Mouse (Mus musculus): ENCODE measurements around the gene Zfand3. TPM values are rescaled to one million over a fixed set of nuclear protein-coding genes. Genes with fewer than 3 reads are reported as not detected.

Zfand3 gene
- polyA plus RNA-seq, 1 experiment from 2014 or later: 54.9 TPM

DNA sequence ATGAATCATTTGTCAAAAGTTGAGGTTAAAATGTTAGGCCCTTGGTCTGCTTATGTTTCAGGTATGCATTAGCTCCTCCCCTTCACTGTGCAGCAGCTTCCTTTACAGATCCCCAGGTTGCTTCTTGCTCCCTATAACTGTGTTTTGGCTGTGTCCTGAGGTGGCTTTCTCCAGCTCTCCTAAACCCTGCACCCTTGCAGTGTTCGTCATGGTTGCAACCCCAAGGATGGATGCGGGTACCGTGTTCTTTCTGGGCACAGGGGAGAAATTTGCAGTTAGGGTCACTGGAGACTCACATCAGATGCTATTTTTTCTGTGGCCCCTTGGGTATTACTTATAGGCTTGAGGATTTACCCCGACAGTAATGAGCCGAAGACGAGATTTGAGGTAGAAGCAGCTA, 175.7 kb downstream of the Zfand3 start:
- 80% methylated on average over 6 of the region's 6 CpGs for WGBS
- no peaks in the 10 kb centered on the region for H3K27me3 ChIP-seq
- H3K4me3 ChIP-seq (replicated peaks): no peak overlapping the region
- 0 out of 2 replicates have a peak, but pooled peaks cover 8% of the 10 kb centered on the region for H3K36me3 ChIP-seq
- H3K9me3 ChIP-seq (replicated peaks): no peaks in the 10 kb centered on the region
- H3K4me2 ChIP-seq (replicated peaks): no peak overlapping the region
- ATAC-seq (ENCODE audit: insufficient number of reproducible peaks, low FRiP score, low TSS enrichment, low read depth): no peak
- no peak overlapping the region for H3K27ac ChIP-seq (replicated peaks)
- H3K9ac ChIP-seq: no peak overlapping the region
- peaks cover 6% of the 10 kb centered on the region; the same call in 1 of the 2 replicates for H3K4me1 ChIP-seq

GRCm38 (mm10) chr17:30181554-30181953, 177.0 kb downstream of the Zfand3 start:
- Histone ChIP-seq H3K9me3 (replicated peaks) (no peaks in the 10 kb centered on the region), H3K4me3 (replicated peaks) (no peak overlapping the region), H3K27me3 (no peaks in the 10 kb centered on the region), H3K4me2 (replicated peaks) (no peak overlapping the region), H3K36me3 (0 out of 2 replicates have a peak, but pooled peaks cover 8% of the 10 kb centered on the region), H3K4me1 (peaks cover 6% of the 10 kb centered on the region; the same call in 1 of the 2 replicates), H3K27ac (replicated peaks) (no peak overlapping the region), H3K9ac (no peak overlapping the region)
- no peak for ATAC-seq (ENCODE audit: insufficient number of reproducible peaks, low FRiP score, low TSS enrichment, low read depth)
- WGBS: 75% methylated on average over 4 of the region's 4 CpGs

- no peaks in the 10 kb centered on the region for H3K27me3 ChIP-seq
- ATAC-seq (ENCODE audit: insufficient number of reproducible peaks, low FRiP score, low TSS enrichment, low read depth): no peak
- peaks cover 8% of the 10 kb centered on the region; the same call in 1 of the 2 replicates for H3K4me1 ChIP-seq
- 74% methylated on average over 2 of the region's 2 CpGs for WGBS
- H3K27ac ChIP-seq (replicated peaks): no peak overlapping the region
- no peak overlapping the region for H3K4me3 ChIP-seq (replicated peaks)
- no peak overlapping the region for H3K4me2 ChIP-seq (replicated peaks)
- no peaks in the 10 kb centered on the region for H3K9me3 ChIP-seq (replicated peaks)
- 0 out of 2 replicates have a peak, but pooled peaks cover 7% of the 10 kb centered on the region for H3K36me3 ChIP-seq
- H3K9ac ChIP-seq: no peak overlapping the region
These were observed 177.5 kb downstream of the Zfand3 start for GRCm38 (mm10) chr17:30182063-30182462.

DNA sequence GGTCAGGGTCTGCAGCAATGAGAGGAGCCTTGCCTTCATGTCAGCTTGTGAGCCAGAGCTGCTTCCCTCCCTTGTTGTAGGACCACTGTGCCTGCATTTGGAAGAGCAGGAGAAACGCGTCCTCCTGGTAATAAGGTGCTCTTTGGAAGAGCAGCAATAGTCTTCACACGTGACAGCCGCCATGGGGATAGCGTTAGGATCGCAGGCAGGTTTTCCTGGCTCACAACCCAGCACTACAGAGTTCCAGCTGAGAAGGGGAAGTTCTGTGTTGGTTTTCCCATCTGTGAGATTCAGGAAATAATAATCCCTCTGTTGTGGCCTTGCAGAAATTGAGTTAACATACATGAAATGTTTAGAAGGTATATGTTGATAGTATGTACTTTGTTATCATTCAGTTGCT, 179.0 kb downstream of the Zfand3 start:
- H3K27me3 ChIP-seq: no peaks in the 10 kb centered on the region
- no peak overlapping the region for H3K4me3 ChIP-seq (replicated peaks)
- H3K36me3 ChIP-seq: no peaks in the 10 kb centered on the region
- WGBS: 90% methylated on average over 6 of the region's 6 CpGs
- no peak overlapping the region for H3K27ac ChIP-seq (replicated peaks)
- no peaks in the 10 kb centered on the region for H3K9me3 ChIP-seq (replicated peaks)
- ATAC-seq (ENCODE audit: insufficient number of reproducible peaks, low FRiP score, low TSS enrichment, low read depth): no peak
- no peak overlapping the region for H3K4me2 ChIP-seq (replicated peaks)
- H3K4me1 ChIP-seq: peaks cover 15% of the 10 kb centered on the region
- H3K9ac ChIP-seq: no peak overlapping the region

DNA sequence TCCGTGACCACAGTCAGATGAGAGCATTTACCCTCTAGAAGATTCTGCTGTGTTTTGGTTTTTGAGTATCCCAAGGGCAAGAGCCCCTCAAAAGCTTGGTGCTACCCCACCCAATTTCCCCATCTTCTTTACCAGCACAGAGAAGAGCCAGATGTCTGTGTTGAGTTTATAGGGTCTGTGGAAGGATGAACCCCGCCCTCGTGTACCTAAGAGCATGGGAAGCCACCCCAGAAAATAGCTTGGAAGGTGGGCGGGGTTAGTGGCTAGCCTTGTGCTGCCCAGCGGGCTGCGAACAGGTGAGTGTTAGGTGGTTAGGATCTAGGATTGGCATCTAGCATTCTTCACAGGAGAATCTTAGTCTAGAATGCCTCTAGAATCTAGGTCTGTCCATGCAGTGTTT, 182.6 kb downstream of the Zfand3 start:
- Histone ChIP-seq H3K27me3 (no peaks in the 10 kb centered on the region), H3K27ac (replicated peaks) (no peak overlapping the region), H3K4me1 (peaks cover 23% of the 10 kb centered on the region), H3K4me3 (replicated peaks) (no peak overlapping the region), H3K4me2 (replicated peaks) (no peak overlapping the region), H3K9ac (no peak overlapping the region), H3K36me3 (no peaks in the 10 kb centered on the region), H3K9me3 (replicated peaks) (no peaks in the 10 kb centered on the region)
- no peak for ATAC-seq (ENCODE audit: insufficient number of reproducible peaks, low FRiP score, low TSS enrichment, low read depth)
- WGBS: 82% methylated on average over 6 of the region's 6 CpGs

- Histone ChIP-seq H3K4me2 (replicated peaks) (no peak overlapping the region), H3K27ac (replicated peaks) (peak overlapping the region; percentile 45; the same call in 1 of the 2 replicates), H3K9me3 (replicated peaks) (no peaks in the 10 kb centered on the region), H3K36me3 (no peaks in the 10 kb centered on the region), H3K4me1 (peaks cover 23% of the 10 kb centered on the region), H3K4me3 (replicated peaks) (no peak overlapping the region), H3K9ac (no peak overlapping the region), H3K27me3 (no peaks in the 10 kb centered on the region)
- ATAC-seq (ENCODE audit: insufficient number of reproducible peaks, low FRiP score, low TSS enrichment, low read depth): no peak
- 57% methylated on average over 5 of the region's 5 CpGs for WGBS
These were observed 183.0 kb downstream of the Zfand3 start for GRCm38 (mm10) chr17:30187581-30187980.

GRCm38 (mm10) chr17:30188031-30188981, 183.8 kb downstream of the Zfand3 start:
- ATAC-seq (ENCODE audit: insufficient number of reproducible peaks, low FRiP score, low TSS enrichment, low read depth): peak; percentile 40; the same call in 1 of the 2 replicates
- Histone ChIP-seq H3K36me3 (no peaks in the 10 kb centered on the region), H3K27ac (replicated peaks) (peak overlapping the region; percentile 45; the same call in 1 of the 2 replicates), H3K27me3 (no peaks in the 10 kb centered on the region), H3K9ac (no peak overlapping the region), H3K4me2 (replicated peaks) (no peak overlapping the region), H3K9me3 (replicated peaks) (no peaks in the 10 kb centered on the region), H3K4me1 (peaks cover 27% of the 10 kb centered on the region), H3K4me3 (replicated peaks) (no peak overlapping the region)
- WGBS: 32% methylated on average over 20 of the region's 20 CpGs

- Histone ChIP-seq H3K27ac (replicated peaks) (no peak overlapping the region), H3K9ac (no peak overlapping the region), H3K36me3 (no peaks in the 10 kb centered on the region), H3K4me1 (peaks cover 42% of the 10 kb centered on the region), H3K4me2 (replicated peaks) (no peak overlapping the region), H3K27me3 (no peaks in the 10 kb centered on the region), H3K9me3 (replicated peaks) (no peaks in the 10 kb centered on the region), H3K4me3 (replicated peaks) (no peak overlapping the region)
- ATAC-seq (ENCODE audit: insufficient number of reproducible peaks, low FRiP score, low TSS enrichment, low read depth): no peak
- WGBS: 70% methylated on average over 11 of the region's 11 CpGs
These were observed 186.6 kb downstream of the Zfand3 start for GRCm38 (mm10) chr17:30191097-30191640.

DNA sequence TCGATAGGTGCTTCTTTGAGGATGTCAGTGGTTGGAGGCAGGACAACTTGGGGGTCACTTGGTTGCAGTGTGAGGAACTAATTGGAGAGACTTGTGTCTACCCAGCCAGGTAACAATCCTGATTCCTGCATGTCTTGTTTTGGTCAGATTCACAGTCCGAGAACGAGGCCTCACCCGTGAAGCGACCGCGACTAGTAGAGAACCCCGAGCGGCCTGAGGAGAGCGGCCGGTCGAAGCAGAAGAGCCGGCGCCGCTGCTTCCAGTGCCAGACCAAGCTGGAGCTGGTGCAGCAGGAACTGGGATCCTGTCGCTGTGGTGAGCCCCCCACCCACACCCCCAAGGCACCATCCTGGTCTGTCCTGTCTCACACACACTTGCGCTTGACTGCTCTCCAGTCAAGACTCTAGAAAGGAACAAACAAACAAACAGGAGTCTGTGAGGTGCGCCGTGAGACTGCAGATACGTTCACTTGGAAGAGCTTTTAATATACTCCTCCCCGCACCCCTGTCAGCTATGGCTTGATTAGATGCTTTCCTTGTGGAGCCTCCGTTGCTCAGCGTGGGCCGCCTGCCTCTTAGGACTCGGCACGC, 188.0 kb downstream of the Zfand3 start:
- ATAC-seq (ENCODE audit: insufficient number of reproducible peaks, low FRiP score, low TSS enrichment, low read depth): no peak
- Histone ChIP-seq H3K9me3 (replicated peaks) (no peaks in the 10 kb centered on the region), H3K4me1 (peaks cover 49% of the 10 kb centered on the region), H3K4me3 (replicated peaks) (no peak overlapping the region), H3K27ac (replicated peaks) (no peak overlapping the region), H3K27me3 (no peaks in the 10 kb centered on the region), H3K36me3 (no peaks in the 10 kb centered on the region), H3K4me2 (replicated peaks) (no peak overlapping the region), H3K9ac (no peak overlapping the region)
- WGBS: 84% methylated on average over 26 of the region's 26 CpGs

DNA sequence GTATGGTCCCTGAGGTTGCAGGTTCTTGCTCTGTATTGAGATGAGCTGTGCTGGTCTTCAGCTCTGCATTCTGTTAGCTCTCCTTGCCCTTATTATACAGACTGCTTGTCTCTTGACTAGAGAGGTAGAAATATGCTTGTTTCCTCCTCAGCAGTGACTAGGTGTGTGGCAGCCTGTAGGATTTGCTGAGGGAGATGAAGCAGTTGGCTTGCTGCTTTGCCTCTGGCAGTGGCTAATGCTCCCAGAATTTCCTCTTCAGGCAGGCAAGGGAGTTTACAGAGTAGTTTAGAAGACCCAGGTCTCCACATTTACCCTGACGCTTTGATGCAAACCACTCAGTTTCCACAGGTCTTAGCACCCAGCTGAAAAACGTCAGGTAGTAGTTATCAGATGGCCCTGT, 189.1 kb downstream of the Zfand3 start:
- 59% methylated on average over 2 of the region's 2 CpGs for WGBS
- no peak overlapping the region for H3K27ac ChIP-seq (replicated peaks)

DNA sequence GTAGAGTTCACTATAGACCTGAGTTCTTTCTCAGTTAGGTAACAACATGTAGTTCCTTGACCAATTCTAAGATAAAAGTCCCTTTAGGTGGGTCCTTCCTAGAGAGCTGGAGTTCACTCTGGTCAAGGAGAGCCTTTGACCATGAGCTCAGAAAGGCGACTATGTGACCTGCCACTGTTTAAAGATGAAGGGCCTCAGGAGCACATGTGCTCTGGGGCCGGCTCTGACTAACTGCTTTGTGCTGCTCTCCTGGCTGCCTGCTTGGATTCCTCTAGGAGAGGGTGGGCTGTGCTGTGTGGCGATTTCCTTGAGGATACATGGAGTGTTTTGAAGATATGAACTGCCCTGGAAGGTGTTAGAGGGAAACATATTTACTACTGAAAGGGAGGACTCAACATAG, 189.6 kb downstream of the Zfand3 start:
- Histone ChIP-seq H3K9ac (no peak overlapping the region), H3K27ac (replicated peaks) (no peak overlapping the region), H3K27me3 (no peaks in the 10 kb centered on the region), H3K4me2 (replicated peaks) (no peak overlapping the region), H3K4me1 (peaks cover 50% of the 10 kb centered on the region), H3K4me3 (replicated peaks) (no peak overlapping the region), H3K36me3 (no peaks in the 10 kb centered on the region), H3K9me3 (replicated peaks) (no peaks in the 10 kb centered on the region)
- no peak for ATAC-seq (ENCODE audit: insufficient number of reproducible peaks, low FRiP score, low TSS enrichment, low read depth)
- WGBS: 50% methylated on average over 3 of the region's 3 CpGs

More for the DNA sequence above, 189.1 kb downstream of the Zfand3 start:
- H3K4me1 ChIP-seq: peaks cover 48% of the 10 kb centered on the region
- no peaks in the 10 kb centered on the region for H3K27me3 ChIP-seq
- no peaks in the 10 kb centered on the region for H3K36me3 ChIP-seq
- H3K9me3 ChIP-seq (replicated peaks): no peaks in the 10 kb centered on the region
- no peak overlapping the region for H3K9ac ChIP-seq
- H3K4me3 ChIP-seq (replicated peaks): no peak overlapping the region
- ATAC-seq (ENCODE audit: insufficient number of reproducible peaks, low FRiP score, low TSS enrichment, low read depth): no peak
- no peak overlapping the region for H3K4me2 ChIP-seq (replicated peaks)
